Mouse (Mus musculus) E14TG2a.4 (cell line): ENCODE results near the gene Epha4.

Experiments
- H3K27me3 ChIP-seq: 2 replicates; pipeline ENCODE4 v1.6.1; 2014; ENCODE audit warnings: low read length, control low read depth; ENCODE audit not compliant: insufficient read depth
- H3K36me3 ChIP-seq: 2 replicates; pipeline ENCODE4 v1.6.1; 2014; ENCODE audit warnings: low read length, control low read depth; ENCODE audit not compliant: insufficient read depth
- H3K4me1 ChIP-seq: replicated peaks from 2 replicates; pipeline ENCODE4 v1.6.1; 2014; ENCODE audit warnings: low read depth, low read length, control low read depth
- H3K4me3 ChIP-seq: replicated peaks from 2 replicates; pipeline ENCODE4 v1.5.1; 2014; ENCODE audit warnings: mild to moderate bottlenecking, low read length
- H3K9me3 ChIP-seq: 2 replicates; pipeline ENCODE4 v1.6.1; 2014; ENCODE audit warnings: low read length, control low read depth
- CTCF ChIP-seq: conservative IDR thresholded peaks from 2 replicates; pipeline ENCODE4 v1.5.1; 2014; ENCODE audit warnings: low read length
- NANOG ChIP-seq: IDR thresholded peaks from 2 replicates; pipeline ENCODE4 v1.6.1; 2014; ENCODE audit warnings: borderline replicate concordance, low read length, mixed read lengths
- POU5F1 ChIP-seq: IDR thresholded peaks from 2 replicates; pipeline ENCODE4 v1.6.1; 2014; ENCODE audit warnings: low read length, borderline replicate concordance

Gene Epha4

DNA sequence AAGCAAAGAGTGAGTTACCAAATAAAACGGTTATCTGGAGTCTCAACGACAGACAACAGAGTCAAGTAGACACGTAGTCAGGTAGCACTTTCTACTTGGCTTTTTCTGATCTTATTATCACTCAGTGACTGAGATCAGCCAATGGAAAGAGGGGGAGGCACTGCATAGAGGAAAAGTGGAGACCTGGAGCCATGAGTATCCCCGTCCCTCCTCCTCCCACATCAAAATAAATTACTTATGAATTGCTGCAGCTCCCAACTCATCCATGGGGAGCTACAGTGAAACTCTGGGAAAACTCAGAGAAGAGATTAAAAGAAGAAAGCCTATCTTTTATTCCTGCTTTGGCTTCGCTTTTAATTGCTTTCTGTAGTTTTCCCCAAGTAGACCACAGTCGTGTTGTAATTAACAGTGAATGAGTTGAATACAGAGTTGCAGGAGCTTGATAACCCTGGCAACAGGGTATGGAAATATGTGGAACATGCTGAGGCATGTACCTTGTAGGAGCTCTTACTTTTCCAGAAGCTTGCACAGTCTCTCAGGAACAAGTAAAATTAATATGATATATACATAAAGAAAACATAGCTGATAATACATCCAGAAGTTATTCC is 17.8 kb upstream of the Epha4 start:
- peaks cover 7% of the 10 kb centered on the region; the same call in 1 of the 2 replicates for H3K4me1 ChIP-seq

DNA sequence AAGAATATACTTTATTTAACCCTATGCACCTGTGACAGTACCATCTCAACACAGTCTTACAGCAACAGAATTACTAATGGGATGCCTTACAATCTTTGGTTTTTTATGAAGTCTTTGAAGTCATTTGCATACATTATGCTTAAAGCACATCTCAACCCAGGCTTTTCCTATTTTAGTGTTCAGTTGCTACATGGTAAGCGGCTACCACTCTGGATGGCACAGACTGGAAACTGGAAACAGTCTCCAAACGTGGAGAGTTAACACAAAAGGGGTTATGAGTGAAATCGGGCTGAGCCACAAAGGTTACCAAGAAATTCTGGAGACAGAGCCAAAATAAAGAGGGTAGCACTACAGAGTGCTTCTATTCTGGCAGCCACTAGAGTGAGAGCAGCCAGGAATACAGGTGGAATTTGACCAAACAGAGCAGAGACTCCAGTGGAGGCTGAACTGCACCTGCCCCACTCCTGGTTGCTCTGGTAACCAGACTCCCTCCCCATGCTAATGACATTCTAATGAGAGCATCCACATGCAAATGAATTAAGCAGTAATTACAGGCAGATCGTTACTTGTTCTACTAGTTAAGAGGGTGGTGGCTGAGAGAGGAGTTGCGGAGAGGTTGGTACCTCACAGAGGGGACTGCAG is 17.2 kb upstream of the Epha4 start:
- peaks cover 7% of the 10 kb centered on the region; the same call in 1 of the 2 replicates for H3K4me1 ChIP-seq
- TF ChIP-seq NANOG (no peak), POU5F1 (no peak), CTCF (no peak)
- no peaks in the 10 kb centered on the region for H3K9me3 ChIP-seq
- H3K4me3 ChIP-seq, result no peak overlapping the region
- no peaks in the 10 kb centered on the region for H3K27me3 ChIP-seq
- H3K36me3 ChIP-seq, result no peaks in the 10 kb centered on the region

More for the DNA sequence above, 17.8 kb upstream of the Epha4 start:
- Histone ChIP-seq H3K9me3 (no peaks in the 10 kb centered on the region), H3K4me3 (no peak overlapping the region), H3K36me3 (no peaks in the 10 kb centered on the region), H3K27me3 (no peaks in the 10 kb centered on the region)
- TF ChIP-seq NANOG (no peak), CTCF (no peak), POU5F1 (no peak)

DNA sequence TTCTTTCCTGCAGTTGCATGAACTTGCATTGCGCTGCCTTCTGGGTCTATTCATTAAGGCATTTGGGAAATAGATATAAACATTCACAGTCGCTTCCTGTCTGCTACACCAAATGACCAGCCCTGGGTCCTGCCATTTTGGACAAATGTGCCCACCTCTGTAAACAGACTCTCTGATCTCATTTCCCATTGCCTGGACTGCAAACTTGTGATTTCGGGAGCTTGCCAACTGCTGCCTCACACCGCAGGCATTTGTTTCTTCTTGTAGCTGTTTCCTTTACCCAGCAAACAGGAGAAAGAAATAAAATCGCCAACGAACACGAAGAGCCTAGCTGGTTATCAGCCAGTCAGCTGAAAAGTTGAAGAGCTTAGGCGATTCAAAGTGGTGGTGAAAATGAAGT is 10.2 kb upstream of the Epha4 start:
- H3K36me3 ChIP-seq, result no peaks in the 10 kb centered on the region
- no peaks in the 10 kb centered on the region for H3K9me3 ChIP-seq
- no peak overlapping the region for H3K4me3 ChIP-seq
- no peaks in the 10 kb centered on the region for H3K27me3 ChIP-seq
- no peak for TF ChIP-seq POU5F1
- no peak for TF ChIP-seq NANOG
- no peak for TF ChIP-seq CTCF
- H3K4me1 ChIP-seq, result peaks cover 7% of the 10 kb centered on the region; the same call in 1 of the 2 replicates

DNA sequence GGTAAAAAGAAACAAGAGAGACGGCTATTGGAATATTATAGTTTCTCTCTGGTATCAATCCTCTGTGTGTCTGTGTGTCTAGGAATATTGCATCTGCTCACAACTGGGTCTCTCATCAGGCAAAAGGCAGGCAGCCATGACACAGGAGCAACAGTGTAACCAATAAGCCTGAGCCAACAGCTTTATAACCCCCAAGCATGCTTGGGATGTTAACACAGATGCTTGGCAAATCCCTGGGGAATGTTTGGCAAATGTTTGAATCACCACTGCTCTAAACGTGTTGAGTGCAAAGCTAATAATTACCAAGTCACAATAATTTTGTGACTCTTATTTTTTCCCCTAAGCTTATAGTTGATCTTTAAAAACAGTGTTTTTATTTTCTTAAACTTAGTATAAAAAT is 8.5 kb upstream of the Epha4 start:
- Histone ChIP-seq H3K4me1 (peaks cover 15% of the 10 kb centered on the region), H3K36me3 (no peaks in the 10 kb centered on the region), H3K27me3 (no peaks in the 10 kb centered on the region), H3K9me3 (no peaks in the 10 kb centered on the region), H3K4me3 (no peak overlapping the region)
- TF ChIP-seq POU5F1 (no peak), CTCF (no peak), NANOG (no peak)

DNA sequence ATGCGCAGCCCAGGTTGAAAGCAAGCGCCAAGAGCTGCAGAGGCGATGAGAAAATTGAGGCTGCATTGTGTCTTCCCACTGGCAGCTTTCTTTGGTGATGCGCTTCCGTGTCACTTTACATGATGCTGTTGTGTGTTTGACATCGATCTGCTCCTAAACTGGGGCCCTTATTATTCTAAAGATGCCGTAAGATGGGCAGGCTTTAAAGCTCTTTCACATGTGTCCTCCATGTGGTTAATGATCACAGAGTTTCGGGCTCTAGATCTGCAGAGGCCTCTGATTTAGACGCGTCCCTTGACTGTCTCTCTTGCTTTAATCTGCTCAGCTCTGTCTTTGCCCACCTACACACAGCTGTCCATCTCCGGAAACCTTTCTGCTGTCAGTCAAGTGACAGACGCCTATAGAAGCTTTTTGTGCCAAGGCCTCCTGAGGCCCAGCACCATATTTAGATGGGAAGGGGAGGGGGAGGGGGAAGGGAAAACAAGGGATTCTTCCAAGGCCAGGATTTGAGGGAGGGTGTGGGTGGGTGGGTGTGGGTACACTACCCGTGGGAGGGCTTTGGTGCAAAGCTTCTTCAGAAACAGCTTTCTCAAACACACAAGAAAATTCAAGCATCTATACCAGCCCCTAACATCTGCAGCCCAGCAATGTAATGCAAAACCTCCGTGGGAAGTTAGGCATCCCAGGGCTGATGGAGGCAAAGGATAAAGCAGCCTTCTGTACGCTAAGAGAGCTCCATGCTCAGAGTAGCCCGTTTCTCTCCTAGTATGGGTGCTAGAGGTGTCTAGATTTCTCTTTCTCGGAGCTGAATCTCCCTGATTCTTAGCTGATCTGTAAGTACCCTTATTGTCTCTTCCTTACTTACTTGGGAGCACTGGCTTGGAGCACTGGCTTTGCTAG is 7.0 kb upstream of the Epha4 start:
- Histone ChIP-seq H3K4me1 (peaks cover 21% of the 10 kb centered on the region), H3K9me3 (no peaks in the 10 kb centered on the region), H3K27me3 (no peaks in the 10 kb centered on the region), H3K4me3 (no peak overlapping the region), H3K36me3 (no peaks in the 10 kb centered on the region)
- TF ChIP-seq POU5F1 (no peak), CTCF (no peak), NANOG (no peak)

DNA sequence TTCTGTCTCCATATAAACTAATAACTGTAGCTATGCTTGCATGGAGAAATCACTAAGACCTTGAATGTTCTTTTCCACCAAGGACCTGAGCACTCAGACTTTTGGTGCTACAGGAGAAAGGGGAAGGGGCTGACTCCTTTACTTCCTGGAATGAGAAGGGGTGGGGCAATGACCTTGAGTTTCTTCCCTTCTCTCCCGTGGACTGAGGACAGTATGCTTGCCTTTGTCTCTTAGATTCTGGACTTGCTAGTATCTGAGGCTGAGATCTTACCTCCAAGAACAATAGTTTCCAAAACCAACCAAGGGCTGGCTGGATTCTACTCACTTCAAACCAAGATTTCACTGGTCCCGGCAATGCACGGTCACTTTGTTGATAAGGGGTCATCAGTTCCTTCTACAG is 3.8 kb upstream of the Epha4 start:
- no peaks in the 10 kb centered on the region for H3K9me3 ChIP-seq
- H3K4me1 ChIP-seq, result peaks cover 33% of the 10 kb centered on the region

DNA sequence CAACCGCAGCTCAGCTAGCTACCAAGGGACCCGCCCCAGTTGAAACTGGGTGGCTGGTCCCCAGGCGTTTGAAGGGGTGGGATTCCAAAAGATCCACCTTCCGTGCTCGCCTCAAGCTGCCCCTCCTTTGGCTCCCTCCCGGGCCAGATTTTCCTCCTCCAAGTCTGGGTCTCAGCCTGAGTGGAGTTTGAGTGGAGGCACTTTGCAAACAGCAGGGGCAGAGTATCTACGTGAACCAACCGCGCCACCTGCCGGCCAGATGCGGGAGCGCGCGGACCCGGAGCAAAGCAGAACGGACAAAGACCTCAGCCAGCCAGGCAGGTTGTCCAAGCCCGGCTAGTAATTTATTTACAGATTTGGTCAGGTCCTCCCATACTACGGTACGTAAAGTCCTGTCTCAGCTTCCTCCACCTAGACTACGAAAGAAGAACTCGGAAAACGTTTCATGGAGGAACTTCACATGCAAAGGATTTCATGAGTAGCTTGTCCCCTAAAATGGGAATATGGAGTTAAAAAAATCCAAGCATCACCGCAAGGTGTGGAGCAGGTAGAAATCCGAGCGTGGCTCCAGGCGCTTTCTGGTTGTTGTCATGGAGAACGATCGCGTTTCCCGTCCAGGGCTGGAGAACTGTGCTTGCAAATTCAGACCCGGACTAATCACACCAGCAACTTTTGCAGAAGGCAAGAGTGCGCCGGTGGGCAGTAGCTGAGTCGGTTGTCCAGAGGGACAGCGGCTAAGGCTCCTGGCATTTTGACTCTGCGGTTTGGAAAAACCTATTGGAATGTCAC is 1.5 kb upstream of the Epha4 start:
- peaks cover 45% of the 10 kb centered on the region for H3K4me1 ChIP-seq
- peaks cover 3% of the 10 kb centered on the region; the same call in 1 of the 2 replicates for H3K27me3 ChIP-seq
- no peak for TF ChIP-seq NANOG
- peak; percentile 74 for TF ChIP-seq CTCF
- H3K36me3 ChIP-seq, result peaks cover 5% of the 10 kb centered on the region
- H3K9me3 ChIP-seq, result no peaks in the 10 kb centered on the region
- H3K4me3 ChIP-seq, result peak overlapping the region; percentile 88

More for the DNA sequence above, 3.8 kb upstream of the Epha4 start:
- peaks cover 3% of the 10 kb centered on the region; the same call in 1 of the 2 replicates for H3K27me3 ChIP-seq
- H3K4me3 ChIP-seq, result no peak overlapping the region
- TF ChIP-seq POU5F1 (no peak), NANOG (no peak), CTCF (no peak)
- no peaks in the 10 kb centered on the region for H3K36me3 ChIP-seq

DNA sequence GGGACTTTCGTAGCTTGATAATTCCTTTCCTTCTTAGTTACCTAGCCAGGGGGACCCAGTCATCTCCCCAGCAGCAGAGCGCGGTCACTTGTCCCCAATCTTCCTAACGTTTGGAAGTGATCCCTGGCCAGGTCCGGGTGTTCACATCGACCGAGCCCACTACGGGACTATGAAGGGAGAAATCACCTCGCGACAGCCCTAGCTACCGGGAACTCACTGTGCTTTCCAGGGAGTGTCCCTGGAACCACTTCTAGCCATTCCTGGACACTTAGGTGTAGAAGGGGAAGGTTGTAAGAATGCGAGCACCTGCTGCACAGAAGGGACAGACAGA is 728 bp upstream of the Epha4 start:
- H3K4me1 ChIP-seq, result peaks cover 53% of the 10 kb centered on the region
- H3K9me3 ChIP-seq, result no peaks in the 10 kb centered on the region
- peaks cover 13% of the 10 kb centered on the region for H3K36me3 ChIP-seq
- peak overlapping the region; percentile 88 for H3K4me3 ChIP-seq
- no peak for TF ChIP-seq CTCF
- TF ChIP-seq NANOG, result no peak
- no peak for TF ChIP-seq POU5F1
- peaks cover 3% of the 10 kb centered on the region; the same call in 1 of the 2 replicates for H3K27me3 ChIP-seq
